Mouse (Mus musculus) mesoderm, embryonic 11.5 days (tissue): ENCODE results near the gene Gm21992.

Experiments used
- DNase-seq: peaks from one replicate; pipeline ENCODE4 v3.0.0-alpha.2; 2012; ENCODE audit warnings: low read depth, low spot score

The Gm21992 gene

GRCm38 (mm10) chr19:4811063-4811908 lies at the start of gene Gm21992, which contains the start of gene Rbm14:
Gene Gm21992, minus strand, starts transcription at chr19:4811612.
Gene Rbm14, minus strand, starts transcription at chr19:4811634.
- DNase-seq = peak; percentile 99

DNA sequence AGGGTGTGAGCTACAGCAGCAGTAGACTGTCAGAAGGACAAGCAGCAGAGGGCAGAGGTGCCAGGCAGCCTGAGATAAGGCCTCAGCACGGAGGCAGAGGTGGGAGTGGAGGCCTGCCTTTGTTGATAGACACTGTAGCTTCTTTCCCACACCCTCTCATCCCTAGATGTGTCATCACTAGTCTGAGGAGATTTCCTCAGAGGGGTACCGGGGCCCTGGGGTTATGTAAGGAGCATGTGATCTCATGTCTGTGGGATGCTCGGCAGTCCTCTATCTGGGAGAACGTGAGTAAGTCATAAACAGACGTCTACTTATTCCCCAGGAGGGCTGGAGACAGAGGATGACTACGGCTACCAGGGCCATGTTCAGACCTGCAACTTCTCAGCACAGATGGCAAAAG lies 47.7 kb upstream of the Gm21992 start:
- DNase-seq = no peak

GRCm38 (mm10) chr19:4855951-4856350 lies 44.5 kb upstream of the Gm21992 start:
- DNase-seq = no peak

DNA sequence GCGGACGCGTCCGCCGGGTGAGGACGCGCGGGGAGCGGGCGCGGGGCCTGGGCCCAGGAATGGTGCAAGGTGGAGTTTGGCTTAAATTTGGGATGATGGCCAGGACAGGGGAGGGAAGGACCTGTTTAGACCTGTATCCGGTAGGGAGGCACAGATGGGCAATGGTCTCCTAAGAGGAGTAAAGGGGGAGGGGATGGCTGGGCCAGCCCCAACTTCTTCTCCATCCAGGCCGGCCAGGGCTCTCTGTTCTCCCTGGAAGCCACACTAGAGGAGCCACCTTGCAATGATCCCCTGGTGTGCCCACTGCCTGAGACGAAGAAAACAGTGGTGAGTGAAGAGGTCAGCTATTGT lies 44.0 kb upstream of the Gm21992 start:
- DNase-seq = no peak

DNA sequence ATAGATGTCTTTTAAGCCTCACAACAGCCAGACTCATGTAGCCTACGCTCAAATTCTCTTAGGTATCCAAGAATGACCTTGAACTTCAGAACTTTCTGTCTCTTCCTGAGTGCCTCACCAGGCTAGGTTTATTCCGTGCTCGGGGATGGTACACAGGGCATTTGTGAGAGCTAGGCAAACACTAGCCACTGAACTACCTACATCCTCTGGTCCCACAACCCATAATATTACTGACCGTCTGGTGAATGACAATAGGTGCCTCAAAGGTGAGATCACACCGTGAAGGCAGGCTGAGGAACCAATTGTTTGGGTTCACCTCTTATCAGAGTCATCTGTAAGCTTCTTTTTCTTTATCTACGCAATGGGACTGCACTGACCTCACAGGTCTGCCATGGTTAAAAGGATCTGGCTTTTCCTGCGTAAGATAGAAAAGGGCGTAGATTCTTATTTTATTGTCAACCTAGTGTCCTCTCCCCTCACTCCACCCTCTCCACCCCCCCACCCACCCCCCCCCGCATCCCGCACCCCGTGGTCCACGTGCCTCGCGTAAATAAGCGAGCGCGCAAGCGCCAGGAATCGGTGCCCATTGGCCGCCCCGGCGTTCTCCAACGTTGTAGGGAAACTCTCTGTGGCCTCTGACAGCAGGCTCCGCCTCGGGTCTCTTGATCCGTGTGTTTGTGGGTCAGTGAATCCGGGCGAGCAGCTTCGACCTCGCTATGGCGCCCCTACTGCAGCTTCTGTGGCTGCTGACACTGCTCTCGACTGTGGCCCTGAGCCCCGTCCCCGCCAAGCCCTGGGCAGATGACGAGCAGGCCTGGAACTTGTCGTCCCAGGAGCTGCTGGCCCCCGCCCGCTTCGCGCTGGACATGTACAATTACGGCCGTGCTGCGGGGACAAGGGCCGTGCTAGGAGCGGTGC lies 43.4 kb upstream of the Gm21992 start, which contains the start of gene Ctsf:
Gene Ctsf, plus strand, starts transcription at position 579 of the 918 bp plus-strand sequence.
- DNase-seq = peak; percentile 88

GRCm38 (mm10) chr19:4850281-4850680 lies 38.9 kb upstream of the Gm21992 start:
- DNase-seq = no peak

DNA sequence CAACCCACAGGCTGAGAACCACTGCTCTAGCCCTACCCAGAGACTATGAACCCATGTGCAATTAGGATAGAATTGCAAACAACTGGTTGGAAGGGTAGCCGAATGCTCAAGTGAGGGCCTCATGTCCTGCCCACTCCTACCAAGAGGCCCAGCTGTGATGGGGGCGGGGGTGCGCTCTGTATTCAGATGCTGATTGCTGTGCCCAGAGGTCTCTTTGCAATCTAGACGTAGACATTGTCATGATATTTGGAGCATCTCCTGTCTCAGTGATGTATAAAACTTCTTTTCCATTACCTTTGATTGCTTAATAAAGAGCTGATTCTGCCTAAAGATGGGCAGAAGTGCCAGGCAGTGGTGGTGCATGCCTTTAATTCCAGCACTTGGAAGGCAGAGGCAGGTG lies 38.4 kb upstream of the Gm21992 start:
- DNase-seq = no peak

DNA sequence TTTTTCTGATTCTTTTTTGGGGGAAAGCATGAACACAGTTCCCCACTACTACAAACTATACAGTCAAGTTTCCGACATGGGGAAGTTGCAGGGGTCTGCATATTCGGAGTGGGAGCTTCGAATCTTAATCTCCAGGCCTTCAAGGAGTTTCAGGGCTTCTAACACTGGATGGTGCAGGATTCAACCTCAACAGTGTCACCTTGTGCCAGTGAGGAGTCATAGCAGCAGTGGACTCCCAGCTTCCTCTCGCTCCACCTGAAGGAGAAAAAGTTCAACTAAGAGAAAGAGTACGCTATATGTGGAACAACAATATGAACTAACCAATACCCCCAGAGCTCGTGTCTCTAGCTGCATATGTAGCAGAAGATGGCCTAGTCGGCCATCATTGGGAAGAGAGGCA lies 36.1 kb upstream of the Gm21992 start:
- peak; percentile 29 for DNase-seq

DNA sequence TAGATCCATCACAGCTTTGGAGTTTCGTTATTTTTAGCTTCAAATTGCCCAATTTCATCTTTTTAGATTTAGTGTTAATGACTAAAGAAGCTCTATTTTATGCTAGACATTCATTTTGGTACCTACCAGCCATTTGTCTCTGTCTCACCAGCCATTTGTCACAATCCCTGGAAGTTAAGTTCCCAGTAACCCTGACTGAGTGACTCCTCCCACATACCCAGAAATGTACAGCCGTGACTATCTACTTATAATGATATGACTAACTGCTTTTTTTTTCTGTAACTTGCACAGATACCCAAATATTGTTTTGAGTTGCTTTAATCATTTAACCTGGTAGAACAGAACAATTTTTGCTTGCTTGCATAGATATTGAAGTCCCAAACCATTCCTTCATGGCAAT lies 34.4 kb upstream of the Gm21992 start:
- no peak for DNase-seq

- DNase-seq = no peak
Observed at GRCm38 (mm10) chr19:4842611-4843010, 31.2 kb upstream of the Gm21992 start.

DNA sequence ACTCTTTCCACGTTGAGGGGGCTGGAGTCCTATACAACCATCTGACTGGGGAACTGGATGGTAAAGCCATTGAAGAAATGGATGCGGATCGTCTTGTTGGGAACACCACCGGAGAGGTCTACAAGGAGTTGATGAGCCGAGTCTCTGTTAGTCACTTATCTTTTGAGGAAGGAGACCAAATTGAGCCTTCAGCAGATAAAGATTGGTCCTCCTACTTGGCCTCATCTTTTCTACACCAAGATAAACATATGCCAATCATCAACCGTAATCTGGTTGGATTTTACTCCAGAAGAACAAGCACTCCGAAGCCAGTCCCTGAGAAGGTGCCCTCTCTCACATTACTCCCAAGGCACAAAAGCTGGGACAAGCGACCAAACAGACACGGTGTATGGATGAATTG lies 29.4 kb upstream of the Gm21992 start:
- DNase-seq = no peak

- DNase-seq = peak; percentile 96
Observed at GRCm38 (mm10) chr19:4839149-4839548, 27.7 kb upstream of the Gm21992 start, which contains the start of the genes Ccs and Ccdc87. Gene Ccs, minus strand, starts transcription at chr19:4839332. Gene Ccdc87, plus strand, starts transcription at chr19:4839366.

DNA sequence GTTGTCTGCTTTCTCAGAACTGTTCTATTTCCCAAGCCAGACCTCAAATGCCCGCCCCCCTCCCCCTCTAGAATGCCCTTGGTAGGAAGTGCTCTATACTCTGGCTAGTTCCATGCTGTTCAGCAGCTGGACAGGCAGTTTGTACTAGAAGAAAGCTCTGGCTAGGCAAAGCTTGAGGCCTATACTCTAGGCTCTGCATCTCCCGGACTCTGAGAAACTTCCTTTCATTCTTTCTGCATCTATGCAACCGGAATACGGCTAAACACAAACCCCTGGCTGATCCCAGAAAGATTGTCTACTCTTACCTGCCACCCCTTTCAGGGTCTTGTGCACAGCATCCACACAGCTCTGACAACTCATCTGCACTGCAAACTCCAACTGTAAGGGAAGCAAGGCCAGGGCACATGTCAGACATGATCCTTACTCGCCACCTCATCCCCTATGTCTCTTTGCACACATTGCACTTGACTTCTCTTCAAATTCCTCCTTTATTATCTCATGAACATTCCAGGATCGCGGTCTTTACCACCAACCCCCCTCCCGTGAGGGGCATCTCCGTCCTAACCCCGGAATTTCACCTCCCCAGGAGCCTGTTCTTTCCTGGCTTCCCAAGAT lies 27.2 kb upstream of the Gm21992 start:
- DNase-seq = no peak

- no peak for DNase-seq
Observed at GRCm38 (mm10) chr19:4837049-4837448, 25.6 kb upstream of the Gm21992 start.

DNA sequence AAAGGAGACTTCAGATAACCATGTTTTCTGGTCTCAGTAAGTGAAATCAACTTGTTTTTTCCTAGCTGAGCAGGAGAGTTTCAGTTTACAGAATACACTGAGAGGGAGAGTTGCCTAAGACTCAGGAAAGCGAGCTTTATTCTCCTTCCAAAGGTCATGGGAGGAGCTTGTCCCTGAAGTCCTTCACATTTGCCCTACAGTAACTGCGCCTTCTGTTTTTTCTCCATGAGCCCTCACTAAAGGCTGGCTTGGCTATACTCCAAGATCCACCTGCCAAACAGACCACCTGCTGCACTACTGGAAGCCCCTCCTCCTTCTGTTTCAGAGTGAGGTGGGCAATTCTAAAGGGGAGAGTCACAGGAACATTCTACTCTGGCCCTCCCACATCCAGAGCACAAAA lies 24.7 kb upstream of the Gm21992 start:
- DNase-seq = no peak

GRCm38 (mm10) chr19:4833977-4834376 lies 22.6 kb upstream of the Gm21992 start:
- no peak for DNase-seq

DNA sequence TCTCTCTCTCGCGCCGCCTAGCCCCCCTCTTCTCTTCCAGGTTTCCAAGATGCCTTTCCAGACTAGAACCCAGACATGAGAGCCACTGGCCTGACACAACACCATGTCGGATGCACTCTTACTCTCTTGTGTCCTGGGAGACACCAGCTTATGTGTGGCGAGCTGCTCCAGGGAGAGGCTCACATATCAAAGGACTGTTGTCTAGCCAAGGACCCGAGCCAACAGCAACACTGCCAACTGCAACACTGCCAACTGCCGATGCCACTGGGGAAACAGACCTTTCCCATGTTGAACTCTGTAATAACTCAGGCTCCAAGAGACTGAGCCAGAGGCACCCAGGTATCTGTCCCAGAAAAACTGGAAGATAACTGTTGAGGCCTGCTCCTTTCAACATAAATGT lies 17.7 kb upstream of the Gm21992 start:
- no peak for DNase-seq

- DNase-seq = no peak
Observed at GRCm38 (mm10) chr19:4828444-4829114, 17.2 kb upstream of the Gm21992 start.

DNA sequence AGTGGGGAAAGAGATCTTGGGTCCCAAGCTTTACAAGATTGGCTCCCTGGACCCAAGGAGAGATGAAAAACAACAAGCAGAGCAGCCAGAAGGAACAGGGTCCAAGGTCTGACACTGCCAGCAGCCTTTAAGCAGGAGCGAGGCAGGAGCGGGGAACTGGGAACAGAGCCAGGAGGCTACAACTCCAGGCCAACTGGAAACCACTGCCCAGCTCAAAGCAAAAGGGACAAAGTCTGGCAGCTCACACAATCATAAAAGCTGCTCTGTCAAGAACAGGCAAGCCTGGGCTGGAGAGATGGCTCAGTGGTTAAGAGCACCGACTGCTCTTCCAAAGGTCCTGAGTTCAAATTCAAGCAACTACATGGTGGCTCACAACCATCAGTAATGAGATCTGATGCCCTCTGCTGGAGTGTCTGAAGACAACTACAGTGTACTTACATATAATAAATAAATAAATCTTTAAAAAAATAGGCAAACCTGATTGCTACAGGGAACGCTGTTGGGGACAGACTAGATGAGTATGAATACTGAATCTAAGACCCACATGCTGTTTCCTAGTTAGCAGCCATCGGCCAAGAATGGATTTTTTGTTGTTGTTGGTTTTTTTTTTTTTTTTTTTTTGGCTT lies 9.4 kb upstream of the Gm21992 start:
- no peak for DNase-seq

DNA sequence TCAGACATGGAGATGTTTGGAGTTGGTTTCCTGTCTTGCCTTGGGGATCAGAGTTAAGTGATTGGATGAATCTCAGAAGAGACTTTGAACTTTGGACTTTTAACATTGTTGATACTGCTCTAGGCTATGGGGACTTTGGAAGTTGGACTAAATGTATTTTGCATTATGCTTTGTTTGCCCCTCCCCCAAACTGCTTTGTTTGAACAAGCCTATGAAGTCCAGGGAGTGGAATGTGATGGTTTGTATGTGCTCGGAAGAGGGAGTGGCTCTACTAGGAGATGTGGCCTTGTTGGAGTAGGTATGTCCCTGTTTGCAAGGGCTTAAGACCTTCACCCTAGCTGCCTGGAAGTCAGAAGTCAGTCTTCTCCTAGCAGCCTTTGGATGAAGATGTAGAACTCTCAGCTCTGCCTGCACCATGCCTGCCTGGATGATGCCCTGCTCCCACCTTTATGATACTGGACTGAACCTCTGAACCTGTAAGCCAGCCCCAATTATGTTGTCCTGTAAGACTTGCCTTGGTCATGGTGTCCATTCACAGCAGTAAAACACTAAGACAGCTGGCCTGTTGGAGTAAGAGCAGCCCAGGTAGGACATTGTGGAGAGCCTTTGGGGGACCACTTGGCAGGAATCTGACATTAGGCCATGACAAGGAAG lies 5.9 kb upstream of the Gm21992 start:
- DNase-seq = no peak
